Mouse (Mus musculus) A20 (cell line): ENCODE data around the gene Pax7.

Source experiments
- DNase-seq: peaks from one replicate; pipeline ENCODE4 v3.0.0-alpha.2; 2011; ENCODE audit warnings: low read depth, low spot score

Pax7 gene

GRCm38 (mm10) chr4:139688058-139688457, 145.3 kb downstream of the Pax7 start:
- DNase-seq, result no peak
